Mouse (Mus musculus): ENCODE measurements around the gene Zdhhc17. TPM values are rescaled to one million over a fixed set of nuclear protein-coding genes. Genes with fewer than 3 reads are reported as not detected.

Gene Zdhhc17
- polyA plus RNA-seq, 1 experiment from 2014 or later: 58.7 TPM

DNA sequence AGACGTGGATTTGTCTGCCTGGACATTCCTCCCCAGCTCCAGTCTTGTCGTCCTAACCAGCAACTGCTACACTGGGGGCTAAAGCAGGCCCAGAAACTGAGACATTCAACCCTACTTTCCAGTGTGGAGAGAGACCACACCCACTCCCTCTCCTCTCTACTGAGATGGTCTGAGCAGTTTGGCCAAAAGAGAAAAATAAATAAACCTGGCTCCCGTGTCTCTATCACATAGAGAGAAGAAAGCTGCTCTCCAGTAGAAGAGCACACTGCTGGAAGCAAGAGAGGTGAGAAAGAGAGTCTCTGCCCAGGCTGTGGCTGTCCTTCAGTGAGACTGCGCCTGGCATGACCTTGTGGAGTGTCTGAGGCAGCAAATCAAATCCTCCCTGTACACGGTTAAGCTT lies 10.7 kb downstream of the Zdhhc17 start:
- Histone ChIP-seq H3K4me3 (replicated peaks) (no peak overlapping the region), H3K27me3 (no peaks in the 10 kb centered on the region), H3K9ac (replicated peaks) (no peak overlapping the region), H3K4me2 (replicated peaks) (no peak overlapping the region), H3K27ac (no peak overlapping the region), H3K9me3 (no peaks in the 10 kb centered on the region), H3K36me3 (no peaks in the 10 kb centered on the region), H3K4me1 (replicated peaks) (peaks cover 14% of the 10 kb centered on the region; the same call in 1 of the 2 replicates)
- 83% methylated on average over 5 of the region's 5 CpGs for WGBS
- no peak for ATAC-seq

DNA sequence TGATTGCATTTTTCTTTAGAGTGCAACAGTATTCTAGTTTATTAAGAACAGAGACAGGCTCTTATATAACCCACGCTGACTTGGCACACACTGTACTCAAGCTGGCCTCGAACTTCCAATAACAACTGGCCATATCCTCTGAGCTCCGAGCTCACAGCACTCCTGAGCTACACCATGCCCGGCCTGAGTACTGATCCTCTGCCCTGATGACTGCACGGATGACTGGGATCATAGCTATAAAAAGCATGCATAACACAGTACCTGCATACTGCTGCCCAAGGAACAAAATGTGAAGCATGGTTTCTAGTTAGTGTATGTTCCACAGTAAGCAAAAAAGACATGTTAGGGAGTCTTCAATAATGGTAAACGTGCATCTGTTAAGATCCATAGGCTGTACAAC lies 12.8 kb downstream of the Zdhhc17 start:
- H3K27me3 ChIP-seq: no peaks in the 10 kb centered on the region
- peaks cover 18% of the 10 kb centered on the region for H3K4me1 ChIP-seq (replicated peaks)
- H3K9me3 ChIP-seq: no peaks in the 10 kb centered on the region
- no peak overlapping the region for H3K9ac ChIP-seq (replicated peaks)
- no peak overlapping the region for H3K27ac ChIP-seq
- H3K4me2 ChIP-seq (replicated peaks): no peak overlapping the region
- no peak overlapping the region for H3K4me3 ChIP-seq (replicated peaks)
- ATAC-seq: no peak
- H3K36me3 ChIP-seq: no peaks in the 10 kb centered on the region
- 90% methylated on average over 6 of the region's 6 CpGs for WGBS

- no peak overlapping the region for H3K9ac ChIP-seq (replicated peaks)
Observed at GRCm38 (mm10) chr10:110994761-110995160, 15.2 kb downstream of the Zdhhc17 start.

GRCm38 (mm10) chr10:110993249-110993648 lies 16.7 kb downstream of the Zdhhc17 start:
- Histone ChIP-seq H3K4me2 (replicated peaks) (no peak overlapping the region), H3K27ac (0 out of 2 replicates have a peak overlapping the region, but pooled peaks have one; percentile 26), H3K4me3 (replicated peaks) (no peak overlapping the region), H3K36me3 (no peaks in the 10 kb centered on the region), H3K9me3 (no peaks in the 10 kb centered on the region), H3K9ac (replicated peaks) (no peak overlapping the region), H3K27me3 (no peaks in the 10 kb centered on the region), H3K4me1 (replicated peaks) (peaks cover 31% of the 10 kb centered on the region)
- 64% methylated on average over 5 of the region's 5 CpGs for WGBS
- ATAC-seq: no peak

More at GRCm38 (mm10) chr10:110994761-110995160, 15.2 kb downstream of the Zdhhc17 start:
- no peak for ATAC-seq
- WGBS: 59% methylated on average over 5 of the region's 5 CpGs
- no peak overlapping the region for H3K27ac ChIP-seq
- H3K4me3 ChIP-seq (replicated peaks): no peak overlapping the region
- H3K4me1 ChIP-seq (replicated peaks): peaks cover 33% of the 10 kb centered on the region
- H3K27me3 ChIP-seq: no peaks in the 10 kb centered on the region
- H3K9me3 ChIP-seq: no peaks in the 10 kb centered on the region
- H3K4me2 ChIP-seq (replicated peaks): no peak overlapping the region
- H3K36me3 ChIP-seq: no peaks in the 10 kb centered on the region

- Histone ChIP-seq H3K4me2 (replicated peaks) (no peak overlapping the region), H3K36me3 (no peaks in the 10 kb centered on the region), H3K4me3 (replicated peaks) (no peak overlapping the region), H3K9me3 (no peaks in the 10 kb centered on the region), H3K27ac (peak overlapping the region; percentile 36; the same call in 1 of the 2 replicates), H3K27me3 (no peaks in the 10 kb centered on the region), H3K9ac (replicated peaks) (0 out of 2 replicates have a peak overlapping the region, but pooled peaks have one; percentile 25), H3K4me1 (replicated peaks) (peaks cover 28% of the 10 kb centered on the region)
- WGBS: 14% methylated on average over 9 of the region's 9 CpGs
- peak; percentile 70 for ATAC-seq
Observed at GRCm38 (mm10) chr10:110992047-110992431, 17.9 kb downstream of the Zdhhc17 start.

GRCm38 (mm10) chr10:110991307-110992046 lies 18.5 kb downstream of the Zdhhc17 start:
- ATAC-seq: peak; percentile 77
- Histone ChIP-seq H3K4me1 (replicated peaks) (peaks cover 28% of the 10 kb centered on the region), H3K9ac (replicated peaks) (no peak overlapping the region), H3K4me2 (replicated peaks) (no peak overlapping the region), H3K36me3 (no peaks in the 10 kb centered on the region), H3K27ac (peak overlapping the region; percentile 36; the same call in 1 of the 2 replicates), H3K4me3 (replicated peaks) (no peak overlapping the region), H3K9me3 (no peaks in the 10 kb centered on the region), H3K27me3 (no peaks in the 10 kb centered on the region)
- WGBS: 68% methylated on average over 6 of the region's 6 CpGs

GRCm38 (mm10) chr10:110989729-110990128 lies 20.2 kb downstream of the Zdhhc17 start:
- Histone ChIP-seq H3K36me3 (no peaks in the 10 kb centered on the region), H3K4me3 (replicated peaks) (no peak overlapping the region), H3K27me3 (no peaks in the 10 kb centered on the region), H3K9me3 (no peaks in the 10 kb centered on the region), H3K9ac (replicated peaks) (no peak overlapping the region), H3K4me2 (replicated peaks) (no peak overlapping the region), H3K4me1 (replicated peaks) (peaks cover 28% of the 10 kb centered on the region), H3K27ac (no peak overlapping the region)
- no peak for ATAC-seq
- 73% methylated on average over 2 of the region's 2 CpGs for WGBS

DNA sequence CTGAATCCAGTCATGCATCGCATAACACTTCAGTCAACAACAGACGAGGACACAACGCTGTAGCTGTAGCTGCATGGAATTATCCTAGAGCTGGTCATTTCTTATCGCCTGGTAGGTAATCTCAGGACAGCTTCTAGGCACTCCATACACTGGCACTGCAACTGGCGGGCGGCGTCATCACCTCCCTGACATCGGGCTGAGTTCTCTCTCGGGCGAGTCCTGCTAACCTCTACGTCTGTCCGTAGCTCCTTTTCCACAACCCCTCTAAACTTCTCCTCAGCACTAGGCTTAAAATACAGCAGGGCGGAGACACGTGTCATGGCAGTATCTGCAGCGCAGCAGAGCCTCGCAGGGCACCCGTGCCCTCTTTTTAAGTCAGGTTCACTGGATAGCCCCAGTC lies 23.3 kb downstream of the Zdhhc17 start:
- ATAC-seq: no peak
- Histone ChIP-seq H3K9me3 (no peaks in the 10 kb centered on the region), H3K4me3 (replicated peaks) (no peak overlapping the region), H3K27me3 (no peaks in the 10 kb centered on the region), H3K4me1 (replicated peaks) (peaks cover 15% of the 10 kb centered on the region), H3K27ac (no peak overlapping the region), H3K4me2 (replicated peaks) (no peak overlapping the region), H3K36me3 (no peaks in the 10 kb centered on the region), H3K9ac (replicated peaks) (no peak overlapping the region)
- WGBS: 94% methylated on average over 17 of the region's 17 CpGs

- Histone ChIP-seq H3K4me2 (replicated peaks) (no peak overlapping the region), H3K9ac (replicated peaks) (no peak overlapping the region), H3K27ac (no peak overlapping the region), H3K4me3 (replicated peaks) (no peak overlapping the region), H3K4me1 (replicated peaks) (no peaks in the 10 kb centered on the region), H3K36me3 (peaks cover 17% of the 10 kb centered on the region), H3K27me3 (no peaks in the 10 kb centered on the region), H3K9me3 (no peaks in the 10 kb centered on the region)
- WGBS: 93% methylated on average over 4 of the region's 4 CpGs
- ATAC-seq: no peak
Observed at GRCm38 (mm10) chr10:110982771-110983170, 27.2 kb downstream of the Zdhhc17 start.

DNA sequence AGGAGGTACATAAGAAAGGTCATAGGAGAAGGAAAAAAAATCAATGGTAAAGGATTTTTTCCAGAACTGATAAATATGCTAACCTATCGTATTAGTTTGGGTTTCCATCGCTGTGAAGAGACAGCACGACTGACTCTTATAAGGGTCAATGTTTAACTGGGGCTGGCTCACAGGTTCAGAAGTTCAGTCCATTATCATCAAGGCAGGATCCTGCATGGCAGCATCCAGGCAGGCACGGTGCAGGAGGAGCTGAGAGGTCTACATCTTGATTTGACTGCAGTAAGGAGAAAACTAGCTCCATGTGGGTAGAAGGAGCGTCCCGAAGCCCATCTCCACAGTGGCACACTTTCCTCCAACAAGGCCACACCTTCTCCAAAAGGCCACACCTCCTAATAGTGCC lies 29.5 kb downstream of the Zdhhc17 start:
- Histone ChIP-seq H3K9me3 (no peaks in the 10 kb centered on the region), H3K4me3 (replicated peaks) (no peak overlapping the region), H3K27me3 (no peaks in the 10 kb centered on the region), H3K9ac (replicated peaks) (no peak overlapping the region), H3K4me2 (replicated peaks) (no peak overlapping the region), H3K27ac (no peak overlapping the region), H3K36me3 (peaks cover 21% of the 10 kb centered on the region), H3K4me1 (replicated peaks) (no peaks in the 10 kb centered on the region)
- WGBS: 98% methylated on average over 6 of the region's 6 CpGs
- ATAC-seq: no peak

DNA sequence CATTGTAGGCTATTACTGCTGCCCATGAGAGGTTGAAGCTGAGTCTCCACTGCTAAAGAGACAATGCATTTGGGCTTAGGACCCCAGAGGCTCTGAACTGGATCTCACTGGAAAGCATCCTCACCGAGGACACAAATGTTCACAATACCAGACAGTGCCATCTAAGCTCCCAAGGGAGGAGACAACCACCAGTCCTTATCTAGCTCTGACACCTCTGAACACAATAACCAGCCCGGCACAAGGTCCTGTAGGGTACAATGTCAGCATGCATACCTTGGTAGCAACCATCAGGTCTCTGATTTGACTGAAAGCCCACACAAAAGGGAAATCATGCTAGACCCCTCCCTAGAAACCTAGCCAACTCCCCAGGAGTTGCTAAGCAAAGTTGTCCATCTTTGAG lies 30.5 kb downstream of the Zdhhc17 start:
- no peak overlapping the region for H3K27ac ChIP-seq
- H3K4me3 ChIP-seq (replicated peaks): no peak overlapping the region
- no peaks in the 10 kb centered on the region for H3K9me3 ChIP-seq
- no peaks in the 10 kb centered on the region for H3K4me1 ChIP-seq (replicated peaks)
- peaks cover 21% of the 10 kb centered on the region for H3K36me3 ChIP-seq
- no peak overlapping the region for H3K9ac ChIP-seq (replicated peaks)
- ATAC-seq: no peak
- WGBS: 96% methylated on average over 2 of the region's 2 CpGs
- H3K27me3 ChIP-seq: no peaks in the 10 kb centered on the region
- no peak overlapping the region for H3K4me2 ChIP-seq (replicated peaks)

- H3K4me1 ChIP-seq (replicated peaks): no peaks in the 10 kb centered on the region
- no peak overlapping the region for H3K27ac ChIP-seq
- no peaks in the 10 kb centered on the region for H3K9me3 ChIP-seq
- H3K4me3 ChIP-seq (replicated peaks): no peak overlapping the region
- no peak overlapping the region for H3K9ac ChIP-seq (replicated peaks)
- H3K27me3 ChIP-seq: no peaks in the 10 kb centered on the region
- H3K4me2 ChIP-seq (replicated peaks): no peak overlapping the region
- no peak for ATAC-seq
- H3K36me3 ChIP-seq: peaks cover 25% of the 10 kb centered on the region
- WGBS: 52% methylated on average over 2 of the region's 2 CpGs
Observed at GRCm38 (mm10) chr10:110977379-110977778, 32.6 kb downstream of the Zdhhc17 start.

GRCm38 (mm10) chr10:110976046-110976445 lies 33.9 kb downstream of the Zdhhc17 start:
- peaks cover 31% of the 10 kb centered on the region for H3K36me3 ChIP-seq
- no peak overlapping the region for H3K4me3 ChIP-seq (replicated peaks)
- whole genome bisulfite sequencing: 0% methylated on average over 1 of the region's 1 CpGs
- no peak overlapping the region for H3K9ac ChIP-seq (replicated peaks)
- ATAC-seq: peak; percentile 74
- H3K9me3 ChIP-seq: no peaks in the 10 kb centered on the region
- no peak overlapping the region for H3K4me2 ChIP-seq (replicated peaks)
- no peak overlapping the region for H3K27ac ChIP-seq
- no peaks in the 10 kb centered on the region for H3K4me1 ChIP-seq (replicated peaks)
- no peaks in the 10 kb centered on the region for H3K27me3 ChIP-seq
